Mouse (Mus musculus): ENCODE data around the gene Resp18.

Gene Resp18

GRCm38 (mm10) chr1:75278228-75278627 is at the start of gene Resp18:
Gene Resp18 (minus strand): TSS chr1:75278415.
- DNase-seq (ENCODE audit: low spot score): no peak

- DNase-seq (ENCODE audit: low spot score): no peak
These were observed 49.2 kb upstream of the Resp18 start for GRCm38 (mm10) chr1:75327461-75327860.

GRCm38 (mm10) chr1:75319166-75319565 is 41.0 kb upstream of the Resp18 start:
- DNase-seq (ENCODE audit: low spot score): no peak

- DNase-seq (ENCODE audit: low spot score): no peak
These were observed 40.5 kb upstream of the Resp18 start for GRCm38 (mm10) chr1:75318736-75319135.

GRCm38 (mm10) chr1:75318301-75318700 is 40.1 kb upstream of the Resp18 start:
- DNase-seq (ENCODE audit: low spot score): no peak

- DNase-seq (ENCODE audit: low spot score): peak; percentile 100
These were observed 39.3 kb upstream of the Resp18 start, which contains the start of gene Dnpep for GRCm38 (mm10) chr1:75317241-75318201. Gene Dnpep (minus strand): TSS chr1:75317990.

DNA sequence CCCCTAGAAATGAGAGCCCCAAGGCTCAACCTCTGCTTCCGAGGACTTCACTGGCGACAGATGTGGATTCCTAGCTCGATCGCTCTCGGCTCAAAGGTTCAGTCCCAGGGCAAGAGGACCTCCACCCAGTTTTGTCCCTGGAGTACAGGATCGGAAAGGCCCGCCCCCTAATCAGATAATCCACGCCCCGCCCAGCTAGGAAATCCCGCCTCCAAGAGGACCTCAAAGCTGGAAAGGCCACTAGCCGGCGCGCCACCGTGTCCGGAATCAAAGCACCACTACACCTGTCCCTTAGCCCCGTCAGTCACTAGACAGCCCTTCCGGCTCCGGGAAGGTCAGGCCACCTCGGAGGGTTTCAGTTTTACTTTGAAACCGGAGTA is 38.6 kb upstream of the Resp18 start:
- DNase-seq (ENCODE audit: low spot score): peak; percentile 87

DNA sequence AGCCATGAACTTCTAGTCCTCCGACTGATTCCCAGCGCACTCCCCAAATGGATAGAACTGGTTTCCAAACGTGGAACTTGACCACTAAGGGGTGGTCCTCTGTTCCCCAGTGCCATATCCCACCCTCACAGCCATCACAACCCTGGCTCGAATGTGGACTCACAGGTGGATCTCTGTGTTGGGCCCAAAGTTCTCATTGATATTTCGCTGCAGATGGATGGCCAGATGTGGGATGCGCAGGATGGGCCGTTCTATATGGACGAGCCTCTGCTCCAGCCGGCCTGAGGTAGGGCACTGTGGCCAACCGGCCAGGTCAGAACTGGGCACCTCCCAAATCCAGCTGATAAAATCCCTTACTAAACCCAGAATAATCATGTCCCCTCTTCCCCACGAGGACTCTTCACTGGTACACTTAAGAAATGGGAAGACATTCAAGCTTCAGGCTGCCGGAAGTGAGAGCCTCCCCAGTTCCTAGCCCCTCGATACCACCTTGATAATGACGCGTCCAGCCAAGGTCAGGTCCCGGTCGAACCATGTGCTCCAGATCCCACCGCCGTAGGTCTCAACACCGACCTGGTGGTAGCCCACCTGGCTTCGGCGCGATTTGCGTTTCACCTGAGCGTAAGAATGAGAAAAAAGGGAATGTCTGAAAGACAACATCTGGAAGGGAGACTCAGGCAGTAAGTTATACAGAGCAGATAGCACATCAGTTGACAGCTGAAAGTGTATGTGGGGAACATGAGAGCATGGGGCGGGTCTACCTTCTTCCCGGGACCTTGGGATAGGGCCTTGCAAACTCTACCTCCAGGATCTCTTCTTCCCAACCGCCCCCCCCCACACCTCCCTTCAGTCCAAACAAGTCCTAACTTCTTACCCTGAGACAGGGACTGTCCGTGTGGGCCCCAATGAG is 37.5 kb upstream of the Resp18 start:
- no peak for DNase-seq (ENCODE audit: low spot score)

DNA sequence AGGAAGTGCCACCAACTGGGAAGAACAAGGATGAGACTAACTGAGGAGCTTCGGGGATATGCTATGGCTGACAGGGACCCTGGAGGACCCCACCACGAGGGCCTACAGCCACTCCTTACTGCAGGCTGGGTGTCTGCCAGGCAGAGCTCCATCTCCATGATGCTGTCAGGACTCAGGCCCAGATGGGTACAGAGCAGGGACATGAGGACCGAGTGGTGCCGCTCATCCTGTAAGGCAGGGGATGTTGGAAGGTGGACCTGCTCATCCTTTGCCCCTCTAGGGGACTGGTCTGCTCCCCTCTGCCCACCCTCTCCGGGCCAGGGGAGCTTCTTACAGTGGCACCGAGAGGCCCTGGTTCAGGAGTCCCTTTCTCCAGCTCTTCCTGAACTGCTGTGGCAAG is 36.8 kb upstream of the Resp18 start:
- DNase-seq (ENCODE audit: low spot score): no peak

DNA sequence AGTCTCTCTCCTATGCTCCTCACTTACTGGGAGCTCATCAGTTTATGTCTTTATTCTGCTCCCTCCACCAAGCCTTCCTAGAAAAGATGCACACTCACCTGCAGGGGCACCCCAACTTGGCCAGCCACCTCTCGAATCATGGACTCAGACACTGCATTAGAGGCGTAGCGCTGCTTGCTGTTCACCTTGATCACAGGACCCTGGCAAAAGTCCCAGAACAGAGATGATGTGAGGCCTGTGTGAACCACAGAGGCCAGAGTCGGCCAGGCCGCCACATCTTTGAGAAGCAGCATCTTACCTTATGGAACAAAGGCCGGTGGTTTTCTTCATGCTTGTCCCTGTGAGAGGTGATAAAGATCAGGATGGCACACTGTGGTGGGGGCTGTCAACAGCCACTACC is 33.5 kb upstream of the Resp18 start:
- no peak for DNase-seq (ENCODE audit: low spot score)

DNA sequence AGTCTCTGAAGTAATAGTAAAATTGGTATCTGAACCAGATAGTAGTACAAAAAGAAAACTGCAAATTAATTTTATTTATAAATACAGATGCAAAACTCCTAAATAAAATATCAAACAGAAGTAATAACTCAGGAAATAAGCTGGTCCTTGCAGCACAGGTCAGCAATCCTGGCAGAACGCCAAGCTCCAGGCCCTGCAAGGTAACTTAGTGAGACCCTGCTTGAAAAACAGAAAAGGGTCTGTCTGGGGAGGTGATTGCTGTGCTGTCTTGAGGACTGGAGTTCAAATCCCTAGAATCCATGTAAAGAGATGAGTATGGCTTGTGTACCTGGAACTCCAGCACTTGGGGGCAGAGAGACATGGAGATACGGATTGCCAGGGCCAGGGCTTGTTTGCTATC is 26.4 kb upstream of the Resp18 start:
- no peak for DNase-seq (ENCODE audit: low spot score)

DNA sequence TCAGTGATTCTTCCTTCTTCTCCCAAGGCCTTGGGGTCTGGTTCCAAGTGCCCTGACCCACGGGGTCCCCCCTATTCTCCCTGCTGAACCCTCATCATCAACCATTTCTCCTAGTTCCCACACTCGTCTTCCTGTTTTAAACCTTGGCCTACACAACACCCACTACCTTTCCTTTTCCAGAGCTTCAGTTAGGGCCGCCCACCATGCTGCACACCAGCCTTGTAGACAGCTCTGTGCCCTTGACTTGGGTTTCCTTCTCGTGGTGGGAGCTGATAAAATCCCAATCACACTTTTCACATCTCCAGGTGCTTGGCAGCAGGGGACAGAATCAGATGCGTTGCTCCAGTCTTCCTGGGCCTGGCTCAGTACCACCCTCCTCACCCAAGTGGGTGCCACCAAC is 16.1 kb upstream of the Resp18 start:
- no peak for DNase-seq (ENCODE audit: low spot score)

- no peak for DNase-seq (ENCODE audit: low spot score)
These were observed 15.1 kb upstream of the Resp18 start for GRCm38 (mm10) chr1:75293331-75293701.

DNA sequence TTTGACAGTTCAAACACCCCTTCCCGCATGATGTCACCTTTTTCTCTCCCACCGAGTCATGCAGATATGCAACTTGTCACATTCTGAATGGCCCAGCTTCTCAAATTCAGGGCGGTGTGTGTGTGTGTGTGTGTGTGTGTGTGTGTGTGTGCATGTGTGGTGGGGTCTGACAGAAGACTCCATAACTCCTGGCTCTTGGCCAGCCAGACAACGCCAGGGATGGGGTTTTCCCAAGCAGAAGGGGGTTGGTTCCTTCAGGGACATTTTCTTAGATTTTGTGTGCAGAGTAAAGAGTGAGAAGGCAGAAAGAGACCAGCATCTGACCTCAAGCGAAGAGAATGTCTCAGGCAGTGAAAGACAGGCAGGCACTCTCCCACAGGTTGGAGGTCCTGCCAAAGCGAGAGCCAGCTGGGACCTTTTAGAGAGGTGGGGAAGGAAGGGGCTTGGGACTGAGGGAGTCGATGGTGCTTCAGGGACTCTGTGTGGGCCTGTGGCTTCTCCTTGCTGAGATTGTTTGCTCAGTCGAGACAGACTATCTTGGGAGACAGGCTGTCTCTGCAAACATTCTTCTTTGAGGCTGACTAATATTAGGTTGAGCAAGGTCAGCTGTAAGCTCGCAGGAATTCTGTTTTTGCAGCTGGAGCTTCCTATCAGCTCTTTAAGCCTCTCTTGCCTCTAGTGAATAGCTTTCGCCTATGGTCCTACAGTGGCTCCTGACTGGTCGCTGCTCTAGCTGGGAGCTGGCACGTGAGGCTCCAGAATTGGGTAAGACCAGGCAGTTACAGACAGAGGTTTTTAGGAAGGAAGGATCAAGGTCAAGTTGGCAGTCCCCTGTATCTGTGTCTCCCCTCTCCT is 14.5 kb upstream of the Resp18 start:
- peak; percentile 30 for DNase-seq (ENCODE audit: low spot score)

DNA sequence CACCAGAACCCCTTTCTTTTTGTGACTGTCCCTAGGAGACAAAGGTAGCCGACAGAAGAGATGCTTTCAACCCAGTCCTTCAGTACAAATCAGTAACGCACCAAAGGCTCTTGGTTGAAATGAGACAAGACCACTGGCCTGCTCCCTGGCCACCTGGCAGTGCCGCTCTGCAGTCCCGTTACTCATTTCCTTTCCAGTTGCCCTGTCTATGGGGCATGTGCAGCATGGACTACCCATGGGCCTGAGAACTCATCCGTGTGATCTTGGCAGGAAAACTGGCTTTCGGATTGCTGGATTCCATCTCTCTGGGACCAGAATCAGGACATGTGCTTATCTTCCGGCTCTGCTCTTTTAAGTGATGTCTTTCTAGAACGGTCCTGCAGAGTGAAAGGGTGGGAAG is 13.1 kb upstream of the Resp18 start:
- no peak for DNase-seq (ENCODE audit: low spot score)

DNA sequence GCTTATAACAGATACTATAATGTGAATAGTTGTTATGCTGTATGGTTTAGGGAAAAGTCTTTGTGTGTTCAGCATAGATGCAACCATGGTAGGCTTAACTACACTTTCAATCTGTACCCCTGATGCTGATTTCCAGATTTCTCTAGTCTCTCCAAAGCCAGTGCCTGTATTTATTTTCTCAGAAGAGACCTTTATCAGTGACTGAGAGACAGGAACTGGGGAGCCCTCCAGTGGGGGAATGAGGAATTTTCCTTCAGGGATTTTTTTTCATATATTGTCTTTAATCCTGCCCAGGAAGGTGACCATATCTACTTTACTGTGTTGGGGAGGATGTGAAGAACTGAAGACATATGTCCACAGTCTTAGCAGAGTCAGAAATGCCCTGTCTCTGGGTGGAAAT is 12.4 kb upstream of the Resp18 start:
- peak; percentile 63 for DNase-seq (ENCODE audit: low spot score)

DNA sequence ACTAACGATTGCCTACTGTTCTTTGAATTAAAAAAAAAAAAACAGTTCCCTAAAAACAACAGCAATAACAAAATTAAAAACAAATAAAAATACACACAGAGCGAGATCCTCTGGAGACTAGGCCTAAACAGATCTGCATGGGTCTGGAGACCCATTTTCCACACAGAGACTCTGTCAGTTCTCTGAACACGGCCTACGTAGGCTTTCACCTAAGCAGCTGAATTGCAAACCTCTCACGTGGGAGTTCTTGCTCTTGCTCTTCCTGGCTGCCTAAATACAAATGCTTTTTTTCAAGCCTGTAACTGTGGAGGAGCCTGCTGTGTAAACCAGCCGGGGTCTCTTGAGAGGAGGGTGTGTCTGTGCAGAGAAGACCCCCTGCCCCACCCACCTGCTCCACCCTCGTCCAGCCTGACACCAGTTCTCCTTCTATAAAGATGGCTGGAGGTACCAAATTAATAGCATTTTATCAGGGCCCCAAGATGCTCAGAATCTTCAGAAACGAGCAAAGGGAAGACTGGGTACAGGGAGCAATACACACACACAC is 11.7 kb upstream of the Resp18 start:
- DNase-seq (ENCODE audit: low spot score): no peak

DNA sequence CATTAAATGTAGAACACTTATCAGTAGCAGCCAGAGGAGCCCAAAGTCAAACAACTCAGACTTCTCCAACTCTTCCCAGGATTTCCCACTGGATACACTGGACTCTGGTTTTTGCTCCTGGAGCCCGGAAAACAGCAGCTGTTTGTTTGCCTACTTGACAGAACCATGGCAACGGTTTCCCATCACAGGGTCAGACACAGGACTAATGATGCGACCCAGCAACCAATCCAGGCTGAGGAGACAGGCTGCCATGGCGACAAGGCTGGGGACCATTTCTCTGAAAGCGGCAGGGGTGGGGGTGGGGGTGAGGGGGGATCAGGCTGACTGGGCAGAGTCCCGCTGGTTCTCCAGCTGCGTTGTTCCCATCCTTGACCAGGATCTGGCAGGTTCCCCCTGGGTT is 11.2 kb upstream of the Resp18 start:
- no peak for DNase-seq (ENCODE audit: low spot score)

DNA sequence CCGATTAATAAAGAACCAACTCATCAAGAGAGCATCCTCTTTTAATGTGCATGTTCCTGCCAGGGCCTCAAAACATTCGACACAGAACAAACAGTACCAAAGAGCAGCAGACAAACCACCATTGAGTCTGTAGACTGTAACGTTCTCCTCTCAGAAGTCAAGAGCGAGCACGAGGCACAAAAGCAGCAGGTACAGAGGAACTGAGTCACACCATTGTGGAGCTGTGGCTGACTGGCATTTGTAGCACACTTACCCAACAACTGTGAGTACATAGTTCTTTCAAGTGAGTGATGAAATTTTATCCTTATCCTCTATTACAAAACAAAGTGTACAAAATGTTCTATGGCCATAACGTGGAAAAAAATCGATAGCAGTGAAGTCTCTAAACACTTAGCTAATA is 6.7 kb upstream of the Resp18 start:
- DNase-seq (ENCODE audit: low spot score): peak; percentile 13

DNA sequence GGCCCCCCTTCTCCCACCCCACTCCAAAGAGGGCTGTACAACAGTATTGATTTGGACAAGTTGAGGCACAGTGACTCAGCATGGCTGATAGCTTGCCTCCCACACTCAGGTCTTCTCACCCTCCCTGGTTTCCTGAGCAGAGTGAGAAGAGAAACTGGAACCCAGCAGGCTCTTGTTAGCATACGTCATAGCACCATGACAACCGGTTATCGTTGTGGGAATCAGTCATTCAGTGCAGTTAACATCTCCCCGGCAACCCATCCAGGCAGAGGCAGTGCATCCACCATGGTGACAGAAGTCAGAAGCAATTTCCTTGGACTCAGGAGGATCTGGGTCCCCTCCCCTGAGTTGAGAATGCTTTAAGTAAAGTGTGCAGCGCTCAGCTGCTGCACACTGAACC is 4.8 kb upstream of the Resp18 start:
- DNase-seq (ENCODE audit: low spot score): no peak
